Mouse (Mus musculus): ENCODE results near the gene Trank1.

Gene Trank1

DNA sequence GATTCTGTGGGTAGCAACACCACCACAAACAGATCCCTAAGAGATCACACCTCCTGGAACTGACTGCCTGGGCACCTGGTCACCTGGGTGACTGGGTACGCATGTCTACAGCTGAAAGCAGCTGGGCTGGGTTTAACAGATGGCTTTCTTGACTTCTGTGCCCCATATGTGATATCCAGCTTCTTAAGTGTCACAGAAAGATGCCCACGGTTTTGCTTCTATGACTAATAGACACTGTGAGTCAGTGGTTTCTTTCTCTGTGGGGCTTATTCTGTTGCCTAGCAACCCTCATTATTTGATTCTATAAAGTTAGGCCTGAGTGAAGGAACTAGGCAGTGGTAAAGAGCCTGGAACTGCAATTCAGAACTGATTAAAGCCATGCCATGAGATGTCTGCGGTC is 72.2 kb downstream of the Trank1 start:
- DNase-seq: no peak

DNA sequence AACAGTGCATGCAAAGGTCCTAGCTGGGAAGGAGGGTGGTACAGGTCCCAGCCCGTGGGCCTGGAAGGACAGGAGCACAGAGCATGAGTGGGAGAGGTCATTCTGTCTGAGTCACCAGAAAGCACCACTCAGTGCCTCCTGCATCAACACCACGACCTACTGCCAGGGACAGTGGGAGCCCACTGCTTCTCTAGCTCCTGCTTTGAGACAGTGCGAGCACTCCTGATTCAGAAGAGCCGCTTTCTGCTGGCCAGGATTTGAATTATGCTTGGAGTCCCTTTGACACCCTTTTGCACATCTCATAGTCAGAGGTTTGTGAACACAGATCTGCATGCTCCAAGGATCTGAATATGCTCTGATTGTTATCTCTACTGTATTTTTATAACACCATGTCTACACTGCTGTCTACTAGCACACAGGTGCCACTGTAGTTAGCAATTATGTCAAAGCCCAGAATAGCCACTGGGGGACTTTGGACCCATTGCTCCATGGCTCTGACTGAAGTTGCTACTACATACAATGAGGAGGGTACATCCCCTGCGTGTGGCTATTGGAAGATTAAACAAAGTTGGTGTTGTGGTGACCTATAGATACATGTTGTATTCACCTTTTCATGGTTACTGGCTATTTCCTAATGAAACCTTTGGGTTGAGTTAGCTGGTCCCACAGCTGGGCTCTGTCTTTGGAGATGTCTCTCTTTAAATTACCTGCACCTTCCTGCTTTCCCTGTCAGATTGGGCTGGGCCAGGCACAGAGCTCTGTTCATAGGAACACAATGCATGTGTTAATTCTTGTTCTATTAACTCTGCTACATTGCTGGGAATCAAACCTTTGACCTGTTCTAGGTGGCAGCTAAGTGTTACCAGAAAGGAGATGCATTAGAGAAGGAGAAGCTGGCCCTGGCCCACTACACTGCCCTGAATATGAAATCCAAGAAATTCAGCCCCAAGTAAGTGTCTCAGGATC is 74.3 kb downstream of the Trank1 start:
- no peak for DNase-seq

DNA sequence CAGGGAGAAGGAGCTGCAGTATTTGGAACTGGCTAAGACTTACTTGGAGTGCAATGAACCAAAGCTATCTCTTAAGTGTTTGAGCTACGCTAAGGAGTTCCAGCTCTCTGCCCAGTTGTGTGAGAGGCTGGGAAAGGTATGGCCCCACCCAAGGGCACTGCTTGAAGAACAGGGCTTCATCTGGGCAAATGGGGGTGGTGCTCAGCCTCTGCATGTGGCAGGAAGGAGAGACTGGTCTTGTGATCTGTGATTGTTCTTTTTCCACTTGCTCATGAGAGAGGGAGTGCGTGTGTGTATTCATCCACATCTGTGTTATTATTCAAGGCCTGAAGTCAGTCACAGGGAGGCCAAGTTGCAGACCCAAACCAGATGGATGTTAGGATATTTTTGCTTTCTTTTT is 75.0 kb downstream of the Trank1 start:
- DNase-seq: no peak

DNA sequence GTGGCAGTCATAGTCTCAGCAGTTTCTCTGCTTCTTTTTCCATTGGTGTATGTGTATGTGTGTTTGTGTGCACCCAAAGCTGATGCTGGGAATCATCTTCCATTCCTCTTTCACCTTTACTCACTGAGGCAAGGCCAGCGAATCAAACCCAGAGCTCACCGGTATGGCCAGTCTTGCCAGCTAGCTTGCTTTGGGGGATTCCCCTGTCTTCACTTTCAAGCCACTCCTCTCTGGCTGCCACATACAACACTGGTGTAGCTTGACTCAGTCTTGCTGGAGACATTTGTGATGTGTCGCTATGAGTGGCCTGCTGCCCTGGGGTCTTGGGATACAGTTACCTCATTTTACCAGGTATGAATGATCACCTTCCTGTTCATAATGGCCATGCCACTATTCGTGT is 76.0 kb downstream of the Trank1 start:
- DNase-seq: no peak

DNA sequence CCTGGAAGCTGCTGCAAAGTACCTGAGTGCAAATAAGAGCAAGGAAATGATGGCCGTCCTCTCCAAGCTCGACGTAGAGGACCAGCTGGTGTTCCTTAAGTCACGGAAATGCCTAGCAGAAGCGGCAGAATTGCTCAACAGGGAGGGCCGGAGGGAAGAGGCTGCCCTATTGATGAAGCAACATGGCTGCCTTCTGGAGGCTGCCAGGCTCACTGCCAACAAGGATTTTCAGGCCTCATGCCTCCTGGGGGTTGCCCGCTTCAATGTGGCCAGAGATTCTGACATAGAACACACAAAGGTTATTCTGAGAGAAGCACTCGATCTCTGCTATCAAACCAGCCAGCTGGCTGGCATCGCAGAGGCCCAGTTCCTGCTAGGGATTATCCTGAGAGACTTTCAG is 78.5 kb downstream of the Trank1 start:
- no peak for DNase-seq

DNA sequence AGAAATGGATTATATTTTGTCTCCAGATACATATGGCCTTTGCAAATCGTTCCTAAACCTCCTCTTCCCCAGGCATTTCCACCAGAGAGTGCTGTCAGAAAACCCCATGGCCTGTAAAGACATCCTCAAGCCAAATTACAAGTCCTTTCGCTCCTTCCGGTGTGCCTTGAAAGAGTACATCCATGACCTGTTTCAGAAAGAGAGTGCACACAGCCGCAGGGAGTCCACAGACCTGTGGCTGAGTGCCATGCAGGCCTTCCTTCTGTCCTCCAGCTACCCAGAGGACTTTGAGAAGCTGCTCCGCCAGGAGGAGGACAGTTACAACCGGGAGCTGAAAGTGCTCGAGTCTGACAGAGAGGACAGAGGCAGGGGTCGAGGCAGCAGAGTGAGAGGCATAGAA is 79.5 kb downstream of the Trank1 start:
- no peak for DNase-seq

DNA sequence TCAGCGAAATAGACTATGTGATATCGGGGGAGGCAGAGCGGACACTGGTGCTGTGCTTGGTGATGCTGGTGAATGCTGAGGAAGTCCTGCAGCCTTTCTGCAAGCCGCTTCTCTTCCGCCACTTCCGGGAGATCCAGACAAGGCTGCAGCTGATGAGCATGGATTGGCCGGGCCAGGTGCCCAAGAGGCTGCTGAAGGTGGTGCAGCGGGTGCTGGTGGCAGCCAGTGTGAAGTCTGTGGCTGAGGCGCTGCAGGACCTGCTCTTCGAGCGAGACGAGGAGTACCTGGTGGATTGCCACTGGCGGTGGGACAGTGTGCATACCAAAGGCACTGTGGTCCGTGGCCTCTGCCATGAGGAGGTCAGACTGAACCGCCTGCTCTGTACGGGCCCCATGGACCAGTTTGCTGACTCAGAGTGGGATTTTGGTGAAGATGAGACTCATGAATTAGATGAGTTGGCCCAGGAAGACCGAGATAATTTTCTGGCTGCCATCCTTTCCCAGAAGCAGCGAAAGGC is 80.4 kb downstream of the Trank1 start:
- no peak for DNase-seq

DNA sequence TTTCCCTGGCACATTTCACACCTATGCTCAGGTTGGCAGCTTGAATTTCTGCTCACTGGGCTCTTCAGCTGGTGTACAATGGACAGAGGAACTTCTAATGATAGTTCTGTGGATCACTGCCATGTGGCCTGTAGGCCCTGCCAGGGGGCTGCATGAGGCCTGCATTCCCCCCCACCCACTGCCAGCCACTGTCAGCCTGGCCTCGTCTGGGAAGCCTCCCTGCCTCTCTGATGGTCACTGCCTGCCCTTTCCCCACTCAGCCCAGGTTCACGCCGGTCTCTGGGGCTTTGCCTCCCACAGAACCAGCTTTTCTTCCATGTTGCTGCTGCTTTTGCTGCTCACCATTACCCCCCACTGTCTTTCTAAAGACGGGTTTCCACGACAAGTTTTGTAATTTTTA is 83.7 kb downstream of the Trank1 start:
- no peak for DNase-seq

DNA sequence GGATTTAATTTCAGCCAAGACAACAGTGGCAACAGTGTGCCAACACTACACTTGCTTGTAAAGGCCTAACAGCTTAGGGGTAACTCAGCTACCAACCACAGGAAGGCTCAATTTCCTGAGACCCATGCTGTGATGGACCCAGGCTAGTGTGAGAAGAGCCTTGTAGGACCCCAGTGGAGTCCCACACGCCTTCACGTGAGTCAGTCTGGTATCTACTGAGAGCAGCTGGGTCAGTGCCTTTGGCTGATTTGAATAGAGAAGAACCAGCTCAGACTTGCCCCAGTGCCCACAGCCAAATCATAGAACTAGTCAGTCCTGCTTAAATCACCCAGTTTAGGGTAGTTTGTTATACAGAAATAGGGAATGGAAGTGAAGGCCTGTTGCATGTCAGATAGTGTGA is 86.5 kb downstream of the Trank1 start:
- DNase-seq: no peak

DNA sequence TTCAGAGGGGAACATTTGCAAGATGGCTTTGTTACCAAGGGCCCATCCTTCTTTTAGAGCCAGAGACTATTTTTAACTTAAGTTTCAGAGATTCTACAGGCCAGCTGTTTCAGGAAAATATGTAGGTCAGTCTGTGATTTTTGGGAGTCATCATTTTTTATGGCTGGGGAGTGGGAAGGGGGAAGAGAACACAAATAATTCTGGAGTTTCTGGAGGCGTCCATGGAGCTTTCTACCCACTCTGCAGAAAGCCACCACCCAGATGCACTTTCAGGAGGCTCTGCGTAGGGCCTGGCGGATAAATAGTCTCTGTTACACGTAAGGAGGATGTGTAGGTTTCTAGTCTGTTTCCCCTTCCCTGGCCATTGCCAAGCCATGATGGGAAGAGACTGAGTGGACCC is 88.5 kb downstream of the Trank1 start:
- no peak for DNase-seq

DNA sequence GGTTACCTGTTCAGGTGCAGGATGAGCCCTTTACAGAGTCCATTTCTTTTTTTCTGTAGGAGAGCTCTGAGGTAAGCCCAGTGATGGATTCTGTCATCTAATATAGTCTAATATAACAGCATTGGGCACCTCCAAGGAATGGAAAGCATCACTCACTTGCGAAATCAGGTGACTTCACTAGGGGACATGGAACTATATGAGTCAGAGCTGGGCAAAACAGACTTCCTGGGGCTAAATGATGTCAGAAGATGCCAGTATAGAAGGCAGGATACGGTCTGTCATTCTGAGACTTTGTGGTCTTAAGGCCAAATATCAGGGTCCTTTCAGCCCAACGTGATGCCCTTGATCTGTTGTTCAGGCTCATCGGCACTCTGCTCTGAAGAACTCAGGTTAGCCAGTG is 91.6 kb downstream of the Trank1 start:
- no peak for DNase-seq

DNA sequence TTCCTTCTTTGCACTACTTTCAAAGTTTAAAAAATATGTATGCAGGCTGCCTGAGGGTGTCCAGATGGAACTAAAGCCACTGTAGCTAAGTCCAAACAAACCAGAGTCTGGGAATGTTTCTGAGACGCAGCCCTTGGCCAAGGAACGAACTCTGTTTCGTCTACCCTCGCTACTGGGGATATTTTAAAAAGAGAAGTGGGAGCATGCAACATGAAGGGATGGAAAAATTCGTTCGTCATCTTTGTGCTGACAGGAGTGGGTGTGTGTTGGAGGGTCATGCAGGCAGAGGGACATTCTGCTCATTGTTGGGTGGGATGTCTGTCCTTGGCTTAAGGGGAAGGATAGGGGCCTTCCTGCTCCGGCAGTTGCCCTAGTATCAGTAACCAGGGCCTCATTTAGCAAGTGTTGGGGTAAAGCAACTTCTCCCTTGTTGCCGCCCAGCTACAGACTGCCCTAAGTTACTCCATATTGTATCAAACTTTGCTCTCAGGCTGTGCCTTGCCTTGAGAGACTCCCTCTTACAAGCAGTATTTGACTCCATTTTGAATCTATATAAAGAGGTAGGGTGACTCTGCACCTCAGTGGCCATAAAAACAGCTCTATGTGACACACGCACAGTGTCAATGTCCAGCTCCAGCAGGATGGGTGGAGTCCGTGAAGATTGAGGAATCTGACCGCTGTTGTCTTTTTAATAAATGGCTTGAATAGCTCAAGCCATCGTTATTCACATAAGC is 93.0 kb downstream of the Trank1 start:
- DNase-seq: no peak

DNA sequence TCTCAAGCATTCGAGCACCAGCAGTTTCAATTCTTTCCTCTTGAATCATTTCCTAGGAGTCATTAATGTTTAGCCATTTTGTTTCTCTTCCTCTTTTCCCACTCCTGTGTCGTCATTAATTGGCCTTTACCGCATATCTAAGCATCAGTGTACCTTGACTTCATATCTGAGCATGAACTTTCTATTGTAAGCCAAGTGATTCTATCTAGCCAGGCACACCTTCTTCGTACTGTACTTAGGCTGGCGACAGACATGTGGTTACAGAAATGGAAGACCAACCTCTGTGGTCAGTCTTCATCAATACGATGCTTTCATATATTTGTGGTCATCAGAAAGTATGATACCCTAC is 93.5 kb downstream of the Trank1 start:
- no peak for DNase-seq

DNA sequence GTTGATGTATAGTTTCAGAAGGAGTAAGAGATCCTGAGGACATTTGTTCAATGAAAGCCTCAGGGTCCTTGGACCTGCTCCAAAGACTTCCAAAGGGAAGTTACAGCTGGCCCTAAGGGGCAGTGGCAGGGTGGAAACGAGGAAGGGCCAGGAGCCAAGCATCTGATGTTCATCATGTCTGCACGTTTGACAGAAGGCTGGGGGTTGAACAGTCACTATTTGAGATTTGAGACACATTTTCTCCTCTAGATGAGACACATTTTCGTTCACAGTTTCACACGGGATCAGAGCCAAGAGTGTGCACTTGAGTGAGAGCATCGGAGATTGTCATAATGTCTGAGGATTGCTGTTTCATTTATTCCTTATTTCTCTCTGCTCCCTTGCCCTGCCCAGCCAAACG is 96.5 kb downstream of the Trank1 start:
- no peak for DNase-seq

DNA sequence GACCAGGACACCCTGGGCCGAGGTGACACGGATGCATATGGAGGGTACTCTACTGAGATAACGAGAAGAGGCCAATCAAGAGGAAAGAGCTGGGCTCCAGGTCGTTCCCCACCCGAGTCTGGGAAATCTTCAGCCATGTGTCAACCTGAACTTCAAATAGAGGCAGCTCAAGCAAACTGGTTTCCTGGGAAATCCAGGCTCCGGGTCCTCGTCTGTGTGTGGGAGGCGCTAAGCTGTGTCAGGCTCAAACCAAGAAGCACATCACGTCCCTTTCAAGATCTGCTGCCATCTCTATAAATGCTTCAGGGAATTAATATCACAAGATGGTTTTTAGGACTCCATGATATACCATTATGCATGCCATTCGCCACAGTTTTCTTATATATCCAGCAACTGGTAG is 96.9 kb downstream of the Trank1 start:
- DNase-seq: no peak

DNA sequence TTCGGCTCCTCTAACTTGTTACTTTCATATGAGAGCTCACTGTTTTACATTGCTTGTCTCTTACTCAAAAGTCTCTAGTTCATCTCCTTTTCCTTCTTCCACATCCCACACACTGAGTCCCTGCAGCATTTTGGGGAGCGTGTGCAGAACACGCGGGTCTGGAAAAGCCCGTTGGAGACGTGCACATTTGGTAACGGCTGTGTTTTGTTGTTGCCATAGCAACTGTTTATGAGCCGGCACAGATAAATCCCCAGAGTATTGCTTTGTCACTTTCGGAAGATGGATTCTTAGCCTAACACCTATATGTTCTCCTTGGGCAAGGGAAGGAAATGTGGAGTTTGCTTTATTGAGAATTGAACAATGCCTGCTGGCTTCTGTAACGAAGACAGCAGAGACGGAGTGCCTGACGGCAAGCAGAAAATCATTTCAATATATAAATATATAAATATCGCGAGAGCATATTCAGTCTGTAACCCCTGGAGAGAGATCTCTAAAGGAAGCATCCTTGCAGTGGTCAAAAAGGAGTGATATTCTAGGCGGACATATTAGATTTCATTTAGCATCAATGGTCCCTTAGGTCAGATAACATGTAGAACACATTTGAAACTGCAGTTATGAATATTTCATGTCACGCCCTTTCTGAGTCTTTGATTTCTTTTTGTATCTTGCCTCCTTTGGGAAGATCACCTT is 101.1 kb downstream of the Trank1 start:
- no peak for DNase-seq

DNA sequence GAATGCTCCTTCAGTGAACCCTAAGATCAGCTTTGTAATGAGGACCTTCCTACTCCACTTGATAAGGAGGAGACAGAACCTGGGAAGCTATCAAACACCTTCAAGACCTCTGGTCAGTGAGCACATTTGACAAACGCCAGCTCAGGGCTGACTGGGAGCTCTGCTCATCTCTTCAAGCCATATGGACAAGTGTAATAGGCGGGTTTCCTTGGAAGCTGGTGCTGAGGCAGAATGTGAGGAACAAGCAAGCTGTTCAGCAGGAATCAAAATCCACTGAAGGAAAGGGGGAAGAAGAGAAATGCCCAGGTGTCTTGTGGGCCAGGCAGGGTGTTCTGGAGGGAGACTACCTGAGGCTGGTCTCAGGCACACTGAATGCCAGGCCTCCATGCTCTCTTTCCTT is 110.3 kb downstream of the Trank1 start:
- DNase-seq: no peak

DNA sequence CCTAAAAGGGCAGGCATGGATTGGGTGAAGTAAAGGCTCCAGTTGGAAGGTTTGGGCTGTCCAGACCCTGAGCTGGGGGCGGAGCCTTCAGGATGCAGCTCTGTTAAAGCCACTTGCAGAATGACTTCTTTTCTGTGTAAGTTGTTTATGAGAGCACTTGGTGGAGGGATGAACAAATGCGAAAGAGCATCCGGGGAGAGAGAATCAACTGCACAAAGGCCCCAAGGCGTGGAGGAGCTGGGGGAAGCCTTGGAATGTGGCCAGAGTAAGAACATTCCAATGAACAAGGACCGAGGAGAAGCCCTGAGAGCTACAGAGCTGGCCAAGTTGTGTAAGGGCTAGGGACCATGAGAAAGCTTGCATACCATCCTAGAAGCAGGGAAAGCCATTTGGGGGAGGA is 111.0 kb downstream of the Trank1 start:
- DNase-seq: no peak

DNA sequence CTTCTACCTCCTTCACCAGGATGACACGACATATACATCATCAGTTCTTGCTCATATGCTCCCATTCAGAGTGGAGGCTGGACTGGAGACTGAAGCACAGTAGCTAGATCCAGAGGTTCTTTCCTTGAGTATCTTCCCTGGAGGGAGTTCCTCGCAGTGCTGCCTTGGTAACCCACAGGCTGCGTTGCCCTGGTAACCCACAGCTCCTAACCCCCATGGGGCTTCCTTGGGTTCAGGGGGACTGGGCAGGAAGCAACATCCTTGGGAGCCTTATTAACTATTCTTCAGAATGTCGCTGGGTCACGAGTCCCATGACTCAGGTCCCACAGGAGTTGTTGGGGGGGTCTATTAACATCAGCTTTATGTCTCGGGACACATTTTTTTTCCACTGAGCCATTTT is 113.6 kb downstream of the Trank1 start:
- no peak for DNase-seq

DNA sequence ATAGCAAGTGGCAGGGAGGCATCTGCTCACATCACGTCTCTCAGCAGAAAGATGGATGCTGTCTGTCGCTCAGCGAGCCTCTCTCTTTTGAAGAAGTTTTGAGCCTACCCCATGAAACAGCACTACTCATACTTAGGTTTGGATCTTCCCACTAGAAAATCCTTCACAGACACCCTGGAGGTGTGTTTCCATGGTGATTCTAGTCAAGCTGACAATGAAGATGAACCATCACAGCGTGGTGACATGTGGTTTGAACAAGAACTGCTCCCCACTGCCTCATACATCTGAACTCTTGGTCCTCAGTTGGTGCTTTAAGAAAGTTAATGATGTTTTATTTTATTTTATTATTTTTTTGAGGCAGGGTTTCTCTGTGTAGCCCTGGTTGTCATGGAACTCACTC is 114.4 kb downstream of the Trank1 start:
- no peak for DNase-seq

DNA sequence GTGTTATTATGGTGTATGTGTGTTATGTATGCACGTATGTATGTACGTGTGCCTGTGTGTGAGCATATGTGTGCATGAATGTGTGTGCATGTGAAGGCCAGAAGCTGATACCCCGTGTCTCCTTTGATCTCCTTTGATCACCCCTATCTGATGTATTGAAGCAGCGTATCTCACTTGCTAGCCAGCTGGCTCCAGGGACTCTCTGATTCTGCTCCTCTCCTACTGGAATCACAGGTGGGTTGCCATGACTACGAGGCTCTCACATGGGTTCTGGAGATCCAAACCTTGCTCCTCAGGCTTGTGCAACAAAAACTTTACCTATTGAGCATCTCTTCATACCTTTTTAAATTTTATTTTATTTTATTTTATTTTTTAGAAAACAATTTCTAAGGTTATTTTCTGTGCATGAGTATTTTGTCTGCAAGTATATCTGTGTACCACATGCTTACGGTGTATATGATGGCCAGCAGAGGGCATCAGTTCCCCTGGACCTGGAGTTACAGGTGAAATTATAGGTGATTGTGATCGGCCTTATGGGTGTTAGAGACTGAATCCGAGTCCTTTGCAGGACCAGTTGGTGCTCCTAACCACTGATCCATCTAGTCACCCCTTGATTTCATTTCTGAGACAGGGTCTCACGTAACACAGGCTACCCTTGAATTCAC is 116.5 kb downstream of the Trank1 start:
- DNase-seq: no peak

DNA sequence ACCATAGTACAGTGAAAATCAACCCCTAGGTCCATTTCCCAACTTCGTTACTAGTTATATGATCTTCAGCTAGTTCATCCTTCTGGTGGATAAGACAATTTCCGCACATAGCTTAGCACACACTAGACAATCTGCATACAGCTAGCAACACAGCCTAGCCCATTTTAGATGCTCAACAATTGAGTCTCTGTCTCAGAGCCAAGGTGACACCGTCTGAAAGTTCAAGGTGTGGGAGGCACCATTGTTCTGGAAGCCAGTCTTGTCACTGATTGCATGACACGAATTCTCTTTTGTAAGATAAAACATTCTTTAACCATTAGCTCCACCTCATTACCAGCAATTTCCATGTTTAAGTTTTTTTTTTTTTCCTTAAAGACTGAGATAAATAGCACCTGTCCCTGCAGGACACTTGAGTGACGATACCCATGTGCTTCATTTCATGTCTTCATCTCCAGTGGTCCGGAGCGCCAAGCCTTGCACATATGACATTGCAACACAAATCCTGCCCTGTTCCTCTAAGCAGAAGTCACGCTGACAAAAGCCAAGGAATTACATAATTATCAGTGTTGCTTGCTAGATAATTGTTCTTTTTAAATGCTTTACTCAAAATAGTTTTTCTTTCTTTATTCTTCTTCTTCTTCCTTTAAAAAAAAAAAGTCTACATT is 117.3 kb downstream of the Trank1 start:
- no peak for DNase-seq

DNA sequence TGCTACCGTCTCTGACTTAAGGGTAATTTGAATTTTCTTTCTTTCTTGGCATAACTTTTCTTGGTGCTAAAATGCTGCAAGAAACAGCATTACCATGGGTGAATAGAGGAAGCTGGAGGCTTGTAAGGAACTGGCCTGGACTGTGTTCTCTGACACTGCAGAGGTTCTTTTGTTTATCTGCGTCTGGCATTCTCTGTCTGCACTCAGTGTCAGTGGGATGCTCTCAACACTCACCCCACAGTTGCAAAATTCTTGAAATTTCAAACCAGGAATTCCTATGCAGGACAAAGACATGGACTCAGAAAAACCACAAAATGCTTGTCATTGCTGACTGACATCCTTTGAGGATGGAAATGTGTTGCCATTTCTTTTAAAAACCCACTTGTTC is 117.8 kb downstream of the Trank1 start:
- no peak for DNase-seq

All from thymus, postnatal 14 days (tissue).